Mouse (Mus musculus): ENCODE results near the gene Hp1bp3. TPM values are rescaled to one million over a fixed set of nuclear protein-coding genes. Genes with fewer than 3 reads are reported as not detected.
A peak's percentile ranks its signal among the peaks of the same experiment; 100 is the strongest.

The Hp1bp3 gene
- polyA plus RNA-seq, 1 experiment from 2014 or later, result 202 TPM

- no peak for ATAC-seq (ENCODE audit: low FRiP score)
- 77% methylated on average over 7 of the region's 7 CpGs for WGBS
- Histone ChIP-seq H3K9me3 (replicated peaks) (no peaks in the 10 kb centered on the region), H3K4me3 (no peak overlapping the region), H3K4me1 (no peaks in the 10 kb centered on the region), H3K36me3 (no peaks in the 10 kb centered on the region), H3K9ac (no peak overlapping the region), H3K27ac (no peak overlapping the region), H3K27me3 (no peaks in the 10 kb centered on the region), H3K4me2 (replicated peaks) (no peak overlapping the region)
Measured at GRCm38 (mm10) chr4:138278346-138278745, 62.2 kb downstream of the Hp1bp3 start.

- no peak overlapping the region for H3K9ac ChIP-seq
- H3K27me3 ChIP-seq, result peaks cover 6% of the 10 kb centered on the region; the same call in 1 of the 2 replicates
- no peaks in the 10 kb centered on the region for H3K36me3 ChIP-seq
- WGBS, result 31% methylated on average over 4 of the region's 4 CpGs
- no peak overlapping the region for H3K27ac ChIP-seq
- no peak overlapping the region for H3K4me3 ChIP-seq
- no peaks in the 10 kb centered on the region for H3K4me1 ChIP-seq
- ATAC-seq (ENCODE audit: low FRiP score), result no peak
- H3K4me2 ChIP-seq (replicated peaks), result no peak overlapping the region
- H3K9me3 ChIP-seq (replicated peaks), result no peaks in the 10 kb centered on the region
Measured at GRCm38 (mm10) chr4:138282834-138283233, 66.7 kb downstream of the Hp1bp3 start.

GRCm38 (mm10) chr4:138286411-138286810, 70.3 kb downstream of the Hp1bp3 start:
- Histone ChIP-seq H3K4me1 (no peaks in the 10 kb centered on the region), H3K36me3 (no peaks in the 10 kb centered on the region), H3K4me2 (replicated peaks) (no peak overlapping the region), H3K9ac (no peak overlapping the region), H3K27ac (no peak overlapping the region), H3K9me3 (replicated peaks) (no peaks in the 10 kb centered on the region), H3K4me3 (no peak overlapping the region), H3K27me3 (peaks cover 6% of the 10 kb centered on the region; the same call in 1 of the 2 replicates)
- ATAC-seq (ENCODE audit: low FRiP score), result no peak
- WGBS, result 89% methylated on average over 12 of the region's 12 CpGs

- H3K36me3 ChIP-seq, result no peaks in the 10 kb centered on the region
- peaks cover 6% of the 10 kb centered on the region; the same call in 1 of the 2 replicates for H3K27me3 ChIP-seq
- 89% methylated on average over 7 of the region's 7 CpGs for WGBS
Measured at GRCm38 (mm10) chr4:138288691-138289090, 72.6 kb downstream of the Hp1bp3 start.

GRCm38 (mm10) chr4:138292028-138292427, 75.9 kb downstream of the Hp1bp3 start:
- no peak for ATAC-seq (ENCODE audit: low FRiP score)
- Histone ChIP-seq H3K4me2 (replicated peaks) (no peak overlapping the region), H3K9me3 (replicated peaks) (no peaks in the 10 kb centered on the region), H3K27ac (no peak overlapping the region), H3K4me3 (no peak overlapping the region), H3K9ac (no peak overlapping the region), H3K27me3 (peaks cover 6% of the 10 kb centered on the region; the same call in 1 of the 2 replicates), H3K36me3 (no peaks in the 10 kb centered on the region), H3K4me1 (peaks cover 2% of the 10 kb centered on the region; the same call in 1 of the 2 replicates)
- WGBS, result 86% methylated on average over 13 of the region's 13 CpGs

More at GRCm38 (mm10) chr4:138288691-138289090, 72.6 kb downstream of the Hp1bp3 start:
- H3K4me1 ChIP-seq, result no peaks in the 10 kb centered on the region; the same call in 1 of the 2 replicates
- H3K4me2 ChIP-seq (replicated peaks), result no peak overlapping the region
- no peak for ATAC-seq (ENCODE audit: low FRiP score)
- no peaks in the 10 kb centered on the region for H3K9me3 ChIP-seq (replicated peaks)
- no peak overlapping the region for H3K27ac ChIP-seq
- H3K4me3 ChIP-seq, result no peak overlapping the region
- no peak overlapping the region for H3K9ac ChIP-seq

- no peaks in the 10 kb centered on the region for H3K27me3 ChIP-seq
- H3K4me1 ChIP-seq, result peaks cover 2% of the 10 kb centered on the region; the same call in 1 of the 2 replicates
- no peaks in the 10 kb centered on the region for H3K9me3 ChIP-seq (replicated peaks)
- peak; percentile 89 for ATAC-seq (ENCODE audit: low FRiP score)
- no peaks in the 10 kb centered on the region for H3K36me3 ChIP-seq
- no peak overlapping the region for H3K4me2 ChIP-seq (replicated peaks)
- WGBS, result 67% methylated on average over 18 of the region's 18 CpGs
- H3K27ac ChIP-seq, result peak overlapping the region; percentile 86
- H3K4me3 ChIP-seq, result no peak overlapping the region
- H3K9ac ChIP-seq, result no peak overlapping the region
Measured at GRCm38 (mm10) chr4:138293261-138293948, 77.3 kb downstream of the Hp1bp3 start.

GRCm38 (mm10) chr4:138293949-138294550, 78.0 kb downstream of the Hp1bp3 start:
- H3K4me2 ChIP-seq (replicated peaks), result no peak overlapping the region
- WGBS, result 81% methylated on average over 10 of the region's 14 CpGs
- H3K27me3 ChIP-seq, result no peaks in the 10 kb centered on the region
- peak; percentile 48 for ATAC-seq (ENCODE audit: low FRiP score)
- H3K4me3 ChIP-seq, result no peak overlapping the region
- no peak overlapping the region for H3K9ac ChIP-seq
- peak overlapping the region; percentile 86 for H3K27ac ChIP-seq
- H3K36me3 ChIP-seq, result no peaks in the 10 kb centered on the region
- H3K9me3 ChIP-seq (replicated peaks), result no peaks in the 10 kb centered on the region
- H3K4me1 ChIP-seq, result peaks cover 2% of the 10 kb centered on the region; the same call in 1 of the 2 replicates

Other genes starting within 250 kb of the Hp1bp3 start
- 61.6 and 61.7 TPM in 2 replicates for gene Eif4g3, start 223.3 kb upstream of the Hp1bp3 start, polyA plus RNA-seq (2016; fragmentation: Nextera tagmentation; extraction: Ambion mirVana)
- gene Sh2d5, start 34.1 kb downstream of the Hp1bp3 start, polyA plus RNA-seq (2016; fragmentation: Nextera tagmentation; extraction: Ambion mirVana), result 5.3 and 5.4 TPM in 2 replicates
- gene Kif17, start 34.1 kb downstream of the Hp1bp3 start, polyA plus RNA-seq (2016; fragmentation: Nextera tagmentation; extraction: Ambion mirVana), result 1.4 and 1.5 TPM in 2 replicates
- gene Ddost, start 88.4 kb downstream of the Hp1bp3 start, polyA plus RNA-seq (2016; fragmentation: Nextera tagmentation; extraction: Ambion mirVana), result 243 and 250 TPM in 2 replicates
- gene Pink1, start 110.0 kb downstream of the Hp1bp3 start, polyA plus RNA-seq (2016; fragmentation: Nextera tagmentation; extraction: Ambion mirVana), result 79.8 and 81.0 TPM in 2 replicates
- gene Cda, start 151.7 kb downstream of the Hp1bp3 start, polyA plus RNA-seq (2016; fragmentation: Nextera tagmentation; extraction: Ambion mirVana), result 3.4 and 4.4 TPM in 2 replicates
- gene Fam43b, start 180.2 kb downstream of the Hp1bp3 start, polyA plus RNA-seq (2016; fragmentation: Nextera tagmentation; extraction: Ambion mirVana), result 0.69 and 1.2 TPM in 2 replicates
- gene Mul1, start 218.4 kb downstream of the Hp1bp3 start, polyA plus RNA-seq (2016; fragmentation: Nextera tagmentation; extraction: Ambion mirVana), result 16.1 and 22.3 TPM in 2 replicates
- gene Camk2n1, start 238.0 kb downstream of the Hp1bp3 start, polyA plus RNA-seq (2016; fragmentation: Nextera tagmentation; extraction: Ambion mirVana), result 7.9 TPM in 2 replicates

Measured in hindbrain, embryonic 12.5 days (tissue).